Mouse (Mus musculus) CH12.LX (cell line): ENCODE results near the gene 5031439G07Rik. TPM values are rescaled to one million over a fixed set of nuclear protein-coding genes. Genes with fewer than 3 reads are reported as not detected.

Experiments used
- DNase-seq: peaks from one replicate; pipeline ENCODE4 v3.0.0-alpha.2; 2013; ENCODE audit errors: extremely low read depth
- H3K27ac ChIP-seq: 2 replicates; pipeline ENCODE4 v1.5.1; 2012; ENCODE audit warnings: low read depth, mild to moderate bottlenecking, control low read depth, moderate library complexity; ENCODE audit not compliant: insufficient read depth
- H3K27me3 ChIP-seq: replicated peaks from 2 replicates; pipeline ENCODE3; 2012; ENCODE audit warnings: inconsistent platforms
- H3K36me3 ChIP-seq, 2 experiments: replicated peaks in 1 of 2; 2 replicates each; pipeline versions ENCODE3 to v1.6.1; 2012; ENCODE audit warnings: inconsistent platforms in 1 of 2, low read length in 1 of 2, mild to moderate bottlenecking in 1 of 2, mixed read lengths in 1 of 2, moderate library complexity in 1 of 2; ENCODE audit not compliant: control insufficient read depth in 1 of 2, insufficient read depth in 1 of 2
- H3K4me1 ChIP-seq, 2 experiments: 2 replicates each; pipeline ENCODE4 v1.6.1; 2012; ENCODE audit warnings: inconsistent platforms in 1 of 2, moderate library complexity in 1 of 2; ENCODE audit not compliant: insufficient read depth in 2 of 2, control insufficient read depth in 1 of 2
- H3K4me2 ChIP-seq: 2 replicates; pipeline ENCODE4 v1.6.1; 2012; ENCODE audit warnings: low read depth, mild to moderate bottlenecking, control low read depth; ENCODE audit not compliant: poor library complexity, insufficient read depth, severe bottlenecking
- H3K4me3 ChIP-seq, 3 experiments: fragments of 150-350 bp in 1 of 3; sonication (generic) in 1 of 3; replicated peaks in 1 of 3; 2 replicates each; pipeline versions ENCODE3 to v1.5.1; 2011 to 2012; ENCODE audit warnings: low read depth in 2 of 3, low read length in 2 of 3, mild to moderate bottlenecking in 2 of 3, moderate library complexity in 2 of 3, control low read depth in 1 of 3, improper control_type of control experiment in 1 of 3, inconsistent platforms in 1 of 3, mixed read lengths in 1 of 3; ENCODE audit not compliant: poor library complexity in 1 of 3
- H3K79me2 ChIP-seq: replicated peaks from 2 replicates; pipeline ENCODE4 v1.6.1; 2012; ENCODE audit warnings: mild to moderate bottlenecking, moderate library complexity; ENCODE audit not compliant: control insufficient read depth, poor library complexity, insufficient read depth, severe bottlenecking; ENCODE audit errors: extremely low read depth
- H3K9ac ChIP-seq: 2 replicates; pipeline ENCODE4 v1.6.1; 2012; ENCODE audit warnings: low read depth, mild to moderate bottlenecking, control low read depth, moderate library complexity; ENCODE audit not compliant: insufficient read depth
- H3K9me3 ChIP-seq: replicated peaks from 2 replicates; pipeline ENCODE3; 2012; ENCODE audit warnings: low read length, inconsistent platforms, mixed read lengths
- CHD2 ChIP-seq: IDR thresholded peaks from 2 replicates; pipeline ENCODE4 v1.6.1; 2011; ENCODE audit warnings: low read length, improper control_type of control experiment
- CTCF ChIP-seq, 2 experiments: IDR thresholded peaks in 1 of 2; conservative IDR thresholded peaks in 1 of 2; 2 replicates each; pipeline ENCODE4 v1.5.1; 2011 to 2012; ENCODE audit warnings: low read depth in 2 of 2, low read length in 2 of 2, improper control_type of control experiment in 1 of 2, inconsistent platforms in 1 of 2, mild to moderate bottlenecking in 1 of 2, moderate library complexity in 1 of 2
- EP300 ChIP-seq: IDR thresholded peaks from 2 replicates; pipeline ENCODE4 v1.6.1; 2011; ENCODE audit warnings: low read length, improper control_type of control experiment
- ETS1 ChIP-seq: conservative IDR thresholded peaks from 2 replicates; pipeline ENCODE4 v1.6.1; 2012; ENCODE audit warnings: low read depth, mild to moderate bottlenecking, inconsistent platforms, low read length, improper control_type of control experiment, moderate library complexity
- HCFC1 ChIP-seq: IDR thresholded peaks from 2 replicates; pipeline ENCODE4 v1.6.1; 2012; ENCODE audit warnings: low read depth, mild to moderate bottlenecking, inconsistent platforms, low read length, improper control_type of control experiment
- JUND ChIP-seq: conservative IDR thresholded peaks from 2 replicates; pipeline ENCODE4 v1.6.1; 2011; ENCODE audit warnings: low read depth, low read length, improper control_type of control experiment
- MAFK ChIP-seq: IDR thresholded peaks from 2 replicates; pipeline ENCODE4 v1.6.1; 2011; ENCODE audit warnings: low read length, improper control_type of control experiment; ENCODE audit not compliant: insufficient replicate concordance
- MEF2A ChIP-seq: IDR thresholded peaks from 2 replicates; pipeline ENCODE4 v1.6.1; 2014; ENCODE audit warnings: low read depth, mild to moderate bottlenecking, inconsistent platforms, low read length, improper control_type of control experiment, borderline replicate concordance
- MYC ChIP-seq: IDR thresholded peaks from 2 replicates; pipeline ENCODE4 v1.6.1; 2011; ENCODE audit warnings: low read depth, mild to moderate bottlenecking, improper control_type of control experiment, low read length
- NELFE ChIP-seq: IDR thresholded peaks from 2 replicates; pipeline ENCODE4 v1.6.1; 2011; ENCODE audit warnings: low read depth, low read length, improper control_type of control experiment
- NRF1 ChIP-seq: IDR thresholded peaks from 2 replicates; pipeline ENCODE4 v1.6.1; 2014; ENCODE audit warnings: low read depth, mild to moderate bottlenecking, inconsistent platforms, low read length, improper control_type of control experiment, moderate library complexity
- PAX5 ChIP-seq: IDR thresholded peaks from 2 replicates; pipeline ENCODE4 v1.6.1; 2012; ENCODE audit warnings: low read length, inconsistent platforms, mixed read lengths
- POLR2AphosphoS2 ChIP-seq: IDR thresholded peaks from 2 replicates; pipeline ENCODE4 v1.6.1; 2011; ENCODE audit warnings: low read depth, low read length, improper control_type of control experiment
- TCF12 ChIP-seq: IDR thresholded peaks from 2 replicates; pipeline ENCODE4 v1.6.1; 2014; ENCODE audit warnings: low read depth, mild to moderate bottlenecking, inconsistent platforms, low read length, improper control_type of control experiment
- USF1 ChIP-seq: IDR thresholded peaks from 2 replicates; pipeline ENCODE4 v1.6.1; 2014; ENCODE audit warnings: low read depth, mild to moderate bottlenecking, inconsistent platforms, low read length, improper control_type of control experiment
- USF2 ChIP-seq: conservative IDR thresholded peaks from 2 replicates; pipeline ENCODE4 v1.6.1; 2011; ENCODE audit warnings: low read depth, low read length, improper control_type of control experiment
- ZKSCAN1 ChIP-seq: IDR thresholded peaks from 2 replicates; pipeline ENCODE4 v1.6.1; 2012; ENCODE audit warnings: low read depth, inconsistent platforms, low read length, improper control_type of control experiment, borderline replicate concordance
- dilution Hi-C: fragments of 300-500 bp; cut with MboI; formaldehyde crosslinking; loops from 2 replicates; pipeline ENCODE4 v1.14.3; 2020; ENCODE audit warnings: low sequenced_read_pairs; ENCODE audit not compliant: extremely low pct_unique_long_range_greater_than_20kb, extremely low pct_ligation_motif_present
- in situ Hi-C: fragments of 300-500 bp; cut with MboI; formaldehyde crosslinking; loops from 3 replicates; pipeline ENCODE4 v1.14.3; 2019; ENCODE audit warnings: low sequenced_read_pairs, low pct_ligation_motif_present, low pct_unique_long_range_greater_than_20kb, mixed read lengths
- polyA plus RNA-seq: library from polyadenylated mRNA; unstranded; fragments of >175 nt; gene quantifications from 2 replicates; pipeline ENCODE4 v1.2.1, GENCODE M21; 2012; ENCODE audit warnings: low read depth; ENCODE audit not compliant: insufficient read length
- total RNA-seq, 2 experiments: library from RNA; depleted of rRNA; stranded (reverse); fragments of 300-350 nt in 1 of 2; fragments of >200 nt in 1 of 2; gene quantifications; 2 replicates each; pipeline ENCODE4 v1.2.3; 2012 to 2014

The 5031439G07Rik gene
- total and polyA plus RNA-seq, 3 experiments: 8.6 to 26.0 (median 10.9) TPM

DNA sequence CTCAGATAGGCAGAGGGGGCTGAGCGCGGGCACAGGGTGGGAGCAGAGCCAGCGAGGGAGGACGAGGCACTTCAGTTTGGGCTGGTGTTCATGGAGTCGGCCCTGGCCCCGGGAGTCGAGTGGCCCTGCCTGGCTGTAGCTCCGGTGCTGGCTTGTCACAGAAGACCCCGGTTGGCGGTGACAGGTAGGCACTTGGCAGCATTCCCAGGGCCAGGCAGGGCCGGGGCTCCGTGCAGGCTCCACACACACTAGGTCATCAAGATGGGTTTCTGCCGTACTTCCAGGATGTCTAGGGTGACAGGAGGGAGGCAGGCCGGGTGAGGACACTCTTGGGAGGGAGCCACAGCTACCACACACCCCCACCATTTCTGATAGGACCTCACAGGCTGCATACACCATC, 39.4 kb downstream of the 5031439G07Rik start:
- TF ChIP-seq CTCF (conservative IDR thresholded peaks at IDR 0.05 in 1 of 2, IDR thresholded peaks at IDR 0.05 in 1 of 2; ENCODE audit: low read depth in 2 of 2, low read length in 2 of 2): no peak
- no peak for TF ChIP-seq MEF2A
- TF ChIP-seq POLR2AphosphoS2: no peak
- no peak for TF ChIP-seq MYC
- no peak for TF ChIP-seq CHD2
- no peak for TF ChIP-seq NELFE
- TF ChIP-seq JUND: no peak
- no peak for TF ChIP-seq ZKSCAN1
- TF ChIP-seq TCF12: no peak
- no peak for TF ChIP-seq EP300
- TF ChIP-seq ETS1: no peak
- TF ChIP-seq NRF1: no peak
- TF ChIP-seq HCFC1: no peak
- no peak for TF ChIP-seq MAFK
- Histone ChIP-seq H3K9ac (no peak overlapping the region), H3K4me1 (peaks cover 2 to 11% of the 10 kb centered on the region in 2 experiments; a peak in 2 of 4 replicates), H3K27ac (no peak overlapping the region), H3K4me2 (no peak overlapping the region), H3K9me3 (no peaks in the 10 kb centered on the region), H3K27me3 (no peaks in the 10 kb centered on the region), H3K79me2 (no peaks in the 10 kb centered on the region), H3K36me3 (peaks cover 8 to 73% of the 10 kb centered on the region in 2 experiments), H3K4me3 (no peak overlapping the region)
- in situ Hi-C loops (loop anchor here (5.0 kb wide), 1 partner anchor 38 kb away; the partner anchor contains the start of gene 5031439G07Rik), dilution Hi-C loops (no loop called here)
- DNase-seq: no peak

DNA sequence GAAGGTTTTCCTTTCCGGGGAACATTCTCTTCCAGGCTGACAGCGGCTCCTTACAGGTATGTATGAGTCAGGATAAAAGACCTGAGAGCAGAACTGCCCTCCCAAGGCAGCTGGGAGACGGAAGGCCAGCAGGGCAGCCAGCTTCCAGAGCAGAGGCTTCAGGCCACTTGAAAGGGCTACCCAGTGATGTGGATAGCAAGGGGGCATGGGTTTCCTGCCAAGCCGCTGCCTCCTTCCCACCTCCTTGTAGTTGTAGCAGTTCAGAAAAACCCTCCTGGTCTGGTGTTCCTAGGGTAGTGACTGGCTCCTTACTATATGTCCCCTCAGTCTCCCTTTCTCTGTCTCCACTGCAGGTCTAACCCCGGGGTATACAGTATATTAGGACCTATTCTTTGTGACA, 44.0 kb downstream of the 5031439G07Rik start:
- DNase-seq: no peak
- no peak overlapping the region for H3K27ac ChIP-seq
- no peak overlapping the region for H3K4me3 ChIP-seq
- peaks cover 28 to 69% of the 10 kb centered on the region in 2 experiments for H3K36me3 ChIP-seq
- in situ Hi-C loops: no loop called here
- no peaks in the 10 kb centered on the region for H3K9me3 ChIP-seq
- TF ChIP-seq HCFC1 (no peak), USF1 (no peak), PAX5 (no peak), USF2 (no peak)
- TF ChIP-seq, all 38 proteins: peak for 0
- dilution Hi-C loops: no loop called here
- H3K27me3 ChIP-seq: no peaks in the 10 kb centered on the region
- H3K4me1 ChIP-seq: no peaks in the 10 kb centered on the region; a peak in 1 of 4 replicates
- no peaks in the 10 kb centered on the region for H3K79me2 ChIP-seq
- no peak overlapping the region for H3K4me2 ChIP-seq
- H3K9ac ChIP-seq: no peak overlapping the region
